Mouse (Mus musculus) heart, embryonic 16.5 days (tissue): ENCODE data around the gene Bptf. TPM values are rescaled to one million over a fixed set of nuclear protein-coding genes. Genes with fewer than 3 reads are reported as not detected.
"Not testable (repeated sequence)": the region's sequence is repeated elsewhere in the genome, so short reads cannot be mapped to it uniquely, and the experiment has no call there.

ENCODE experiments used
- ATAC-seq: fragments of 200-750 bp; cut with Nextera tagmentation; replicated peaks from 2 replicates; pipeline ENCODE4 v1.8.0; 2017; ENCODE audit warnings: moderate number of reproducible peaks; ENCODE audit not compliant: insufficient read depth, low FRiP score; ENCODE audit errors: extremely low read depth
- H3K27ac ChIP-seq: fragments of 300-500 bp; sonication (generic); 2 replicates; pipeline ENCODE4 v1.5.1; 2014; ENCODE audit warnings: mild to moderate bottlenecking, low read length, control low read depth, moderate library complexity
- H3K27me3 ChIP-seq: fragments of 300-500 bp; sonication (generic); 2 replicates; pipeline ENCODE4 v1.6.1; 2014; ENCODE audit warnings: low read length, mixed read lengths; ENCODE audit not compliant: control insufficient read depth, insufficient read depth
- H3K36me3 ChIP-seq: fragments of 300-500 bp; sonication (generic); 2 replicates; pipeline ENCODE4 v1.6.1; 2014; ENCODE audit not compliant: control insufficient read depth, insufficient read depth
- H3K4me1 ChIP-seq: fragments of 300-500 bp; sonication (generic); 2 replicates; pipeline ENCODE4 v1.6.1; 2014; ENCODE audit warnings: low read length, mixed read lengths; ENCODE audit not compliant: control insufficient read depth, insufficient read depth
- H3K4me2 ChIP-seq: fragments of 300-500 bp; sonication (generic); 2 replicates; pipeline ENCODE4 v1.6.1; 2014; ENCODE audit warnings: low read depth, mild to moderate bottlenecking, control low read depth, low read length
- H3K4me3 ChIP-seq: fragments of 300-500 bp; sonication (generic); 2 replicates; pipeline ENCODE4 v1.5.1; 2014; ENCODE audit warnings: mild to moderate bottlenecking, control low read depth, low read length
- H3K9ac ChIP-seq: fragments of 300-500 bp; sonication (generic); 2 replicates; pipeline ENCODE4 v1.6.1; 2014; ENCODE audit warnings: low read length, control low read depth
- H3K9me3 ChIP-seq: fragments of 300-500 bp; sonication (generic); replicated peaks from 2 replicates; pipeline ENCODE4 v1.6.1; 2016; ENCODE audit warnings: low read length; ENCODE audit not compliant: control insufficient read depth
- WGBS: fragments of 180-500 bp; shearing (Covaris S2); extraction: QIAGEN DNeasy Blood & Tissue Kit; methylation state at CpG from one replicate; pipeline ENCODE4 v1.1.7; 2014; 5-methylcytosine and 5-hydroxymethylcytosine counted together
- polyA plus RNA-seq: library from polyadenylated mRNA; unstranded; fragments of >200 nt; fragmentation: Nextera tagmentation; extraction: Ambion mirVana; gene quantifications from 2 replicates; pipeline ENCODE4 v1.2.1, GENCODE M21; 2015

Gene Bptf
- polyA plus RNA-seq, 1 experiment from 2014 or later, result 17.8 TPM

GRCm38 (mm10) chr11:107019722-107020121, 112.2 kb downstream of the Bptf start:
- not testable (repeated sequence) for H3K4me3 ChIP-seq, H3K36me3 ChIP-seq, H3K4me2 ChIP-seq, H3K27me3 ChIP-seq, H3K9ac ChIP-seq, ATAC-seq, H3K27ac ChIP-seq, H3K9me3 ChIP-seq, H3K4me1 ChIP-seq
- WGBS, result 97% methylated on average over 3 of the region's 5 CpGs

GRCm38 (mm10) chr11:107019318-107019717, 112.6 kb downstream of the Bptf start:
- no peak for ATAC-seq
- Histone ChIP-seq H3K4me2 (no peak overlapping the region), H3K4me3 (no peak overlapping the region), H3K36me3 (no peaks in the 10 kb centered on the region), H3K9me3 (no peaks in the 10 kb centered on the region), H3K27ac (no peak overlapping the region), H3K4me1 (no peaks in the 10 kb centered on the region), H3K27me3 (no peaks in the 10 kb centered on the region), H3K9ac (no peak overlapping the region)
- WGBS, result 74% methylated on average over 4 of the region's 4 CpGs

GRCm38 (mm10) chr11:107018606-107019005, 113.3 kb downstream of the Bptf start:
- Histone ChIP-seq H3K4me2 (no peak overlapping the region), H3K4me1 (no peaks in the 10 kb centered on the region), H3K9ac (no peak overlapping the region), H3K4me3 (no peak overlapping the region), H3K27ac (no peak overlapping the region), H3K36me3 (no peaks in the 10 kb centered on the region), H3K27me3 (no peaks in the 10 kb centered on the region), H3K9me3 (peaks cover 3% of the 10 kb centered on the region; the same call in 1 of the 2 replicates)
- WGBS, result 24% methylated on average over 8 of the region's 8 CpGs
- ATAC-seq, result no peak

GRCm38 (mm10) chr11:107017339-107017886, 114.5 kb downstream of the Bptf start:
- H3K9me3 ChIP-seq, result peaks cover 3% of the 10 kb centered on the region; the same call in 1 of the 2 replicates
- no peak overlapping the region for H3K9ac ChIP-seq
- no peaks in the 10 kb centered on the region for H3K27me3 ChIP-seq
- no peaks in the 10 kb centered on the region for H3K36me3 ChIP-seq
- no peak overlapping the region for H3K27ac ChIP-seq
- no peak for ATAC-seq
- WGBS, result 60% methylated on average over 6 of the region's 6 CpGs
- no peaks in the 10 kb centered on the region for H3K4me1 ChIP-seq
- no peak overlapping the region for H3K4me2 ChIP-seq
- H3K4me3 ChIP-seq, result no peak overlapping the region

- H3K36me3 ChIP-seq, result no peaks in the 10 kb centered on the region
- peaks cover 2% of the 10 kb centered on the region for H3K4me1 ChIP-seq
- no peak overlapping the region for H3K4me2 ChIP-seq
- H3K9me3 ChIP-seq, result peaks cover 3% of the 10 kb centered on the region; the same call in 1 of the 2 replicates
- ATAC-seq, result no peak
- no peaks in the 10 kb centered on the region for H3K27me3 ChIP-seq
- no peak overlapping the region for H3K4me3 ChIP-seq
- no peak overlapping the region for H3K9ac ChIP-seq
- 50% methylated on average over 1 of the region's 1 CpGs for WGBS
- H3K27ac ChIP-seq, result no peak overlapping the region
These were observed 115.0 kb downstream of the Bptf start for GRCm38 (mm10) chr11:107016893-107017292.

- H3K27me3 ChIP-seq, H3K9me3 ChIP-seq, H3K4me2 ChIP-seq, ATAC-seq, H3K27ac ChIP-seq, H3K4me1 ChIP-seq, H3K9ac ChIP-seq, H3K36me3 ChIP-seq, H3K4me3 ChIP-seq: not testable (repeated sequence)
- 70% methylated on average over 11 of the region's 11 CpGs for WGBS
These were observed 116.3 kb downstream of the Bptf start for GRCm38 (mm10) chr11:107015535-107016187.

- Histone ChIP-seq H3K27me3 (no peaks in the 10 kb centered on the region), H3K4me2 (peak overlapping the region; percentile 19), H3K4me3 (peak overlapping the region; percentile 20), H3K4me1 (peaks cover 6% of the 10 kb centered on the region), H3K36me3 (no peaks in the 10 kb centered on the region), H3K27ac (no peak overlapping the region), H3K9ac (no peak overlapping the region), H3K9me3 (peaks cover 3% of the 10 kb centered on the region; the same call in 1 of the 2 replicates)
- 37% methylated on average over 14 of the region's 14 CpGs for whole genome bisulfite sequencing
- no peak for ATAC-seq
These were observed 117.2 kb downstream of the Bptf start for GRCm38 (mm10) chr11:107014597-107015309.

- WGBS, result 75% methylated on average over 11 of the region's 11 CpGs
- H3K9ac ChIP-seq, result no peak overlapping the region
- H3K27me3 ChIP-seq, result no peaks in the 10 kb centered on the region
- no peak for ATAC-seq
- H3K4me3 ChIP-seq, result no peak overlapping the region
- H3K27ac ChIP-seq, result no peak overlapping the region
- H3K4me1 ChIP-seq, result peaks cover 6% of the 10 kb centered on the region
- peaks cover 3% of the 10 kb centered on the region; the same call in 1 of the 2 replicates for H3K9me3 ChIP-seq
- no peaks in the 10 kb centered on the region for H3K36me3 ChIP-seq
- H3K4me2 ChIP-seq, result peak overlapping the region; percentile 19; the same call in 1 of the 2 replicates
These were observed 117.8 kb downstream of the Bptf start for GRCm38 (mm10) chr11:107014020-107014585.
